Mouse (Mus musculus): ENCODE data around the gene Sptb. TPM values are rescaled to one million over a fixed set of nuclear protein-coding genes. Genes with fewer than 3 reads are reported as not detected.
A peak's percentile ranks its signal among the peaks of the same experiment; 100 is the strongest.

Gene Sptb
- polyA plus RNA-seq, 1 experiment from 2014 or later, result 4.8 TPM

DNA sequence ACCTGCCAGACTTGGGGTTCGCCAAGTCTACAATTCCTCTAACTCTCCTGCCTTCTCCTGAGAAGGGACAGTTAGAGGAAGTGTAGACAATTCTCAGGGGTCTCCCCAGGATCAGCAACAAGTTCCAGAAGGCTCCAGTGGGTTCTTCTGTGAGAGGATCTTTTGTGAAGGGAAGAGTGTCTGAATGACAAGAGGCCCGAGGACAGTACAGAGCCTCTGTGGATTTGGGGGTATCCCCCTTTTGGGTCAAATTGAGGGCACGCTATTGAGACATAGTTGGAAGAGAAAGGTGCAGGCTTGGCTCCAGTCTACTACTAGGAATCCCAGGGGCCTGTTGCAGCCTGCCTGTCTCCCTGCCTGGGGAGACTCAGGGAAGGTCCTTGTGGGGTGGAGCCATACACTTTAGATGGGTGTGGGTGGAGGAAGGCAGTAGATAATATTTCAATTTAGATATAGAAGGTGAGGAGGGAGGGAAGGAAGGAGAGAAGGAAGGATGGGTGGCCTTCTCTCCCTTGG is 155.4 kb downstream of the Sptb start:
- Histone ChIP-seq H3K4me3 (no peak overlapping the region), H3K27me3 (ENCODE audit: insufficient read depth, poor library complexity, severe bottlenecking) (no peaks in the 10 kb centered on the region), H3K36me3 (no peaks in the 10 kb centered on the region), H3K27ac (no peak overlapping the region), H3K4me1 (replicated peaks) (peaks cover 16% of the 10 kb centered on the region), H3K9me3 (no peaks in the 10 kb centered on the region)
- 88% methylated on average over 3 of the region's 3 CpGs for WGBS
- DNase-seq (ENCODE audit: low spot score), result no peak

DNA sequence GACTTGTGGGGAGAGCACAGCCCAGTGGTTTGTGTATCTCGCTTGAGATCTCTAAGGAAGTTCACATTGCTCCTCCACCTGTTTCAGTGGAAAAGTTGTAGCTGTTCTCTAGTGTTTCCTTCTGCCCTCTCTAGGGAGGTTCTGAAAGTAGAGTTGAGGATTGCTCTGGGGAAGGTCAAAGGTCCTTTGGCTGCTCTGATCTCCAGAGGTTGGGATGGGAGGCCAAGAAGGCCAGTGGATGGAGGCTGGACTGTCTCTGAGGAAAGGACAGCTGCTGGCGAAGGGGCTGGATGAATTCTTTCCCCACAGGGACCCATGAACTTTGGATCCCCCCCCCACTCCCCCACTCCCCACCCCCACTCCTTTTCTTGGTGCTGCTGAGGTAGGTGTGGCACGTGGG is 156.0 kb downstream of the Sptb start:
- H3K9me3 ChIP-seq, result no peaks in the 10 kb centered on the region
- H3K27me3 ChIP-seq (ENCODE audit: insufficient read depth, poor library complexity, severe bottlenecking), result peaks cover 4% of the 10 kb centered on the region; the same call in 1 of the 2 replicates
- no peak for DNase-seq (ENCODE audit: low spot score)
- no peak overlapping the region for H3K27ac ChIP-seq
- no peaks in the 10 kb centered on the region for H3K36me3 ChIP-seq
- 82% methylated on average over 3 of the region's 3 CpGs for WGBS
- peaks cover 16% of the 10 kb centered on the region for H3K4me1 ChIP-seq (replicated peaks)
- H3K4me3 ChIP-seq, result no peak overlapping the region

DNA sequence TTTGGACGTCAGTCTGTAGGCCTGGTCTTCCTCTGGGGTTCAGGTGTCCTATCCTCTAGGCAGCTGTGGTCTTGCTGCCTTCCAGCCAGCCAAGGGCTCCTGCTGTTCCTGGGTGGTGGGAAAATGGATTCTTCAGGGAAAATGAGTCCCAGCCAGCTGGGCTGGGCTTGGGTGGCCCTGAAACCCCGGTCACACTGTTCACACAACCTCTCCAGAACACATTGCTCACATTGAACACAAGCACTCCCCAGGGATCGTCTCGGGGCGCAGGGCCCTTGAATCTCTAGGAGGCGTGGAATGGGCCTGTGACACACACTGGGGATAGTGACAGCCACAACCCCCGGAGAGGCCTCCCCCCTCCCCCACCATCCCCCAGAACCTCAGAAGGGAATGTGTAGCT is 156.4 kb downstream of the Sptb start:
- Histone ChIP-seq H3K36me3 (no peaks in the 10 kb centered on the region), H3K27ac (no peak overlapping the region), H3K4me3 (no peak overlapping the region), H3K9me3 (no peaks in the 10 kb centered on the region), H3K27me3 (ENCODE audit: insufficient read depth, poor library complexity, severe bottlenecking) (peaks cover 8% of the 10 kb centered on the region; the same call in 1 of the 2 replicates), H3K4me1 (replicated peaks) (peaks cover 16% of the 10 kb centered on the region)
- 83% methylated on average over 7 of the region's 7 CpGs for WGBS
- DNase-seq (ENCODE audit: low spot score), result no peak

DNA sequence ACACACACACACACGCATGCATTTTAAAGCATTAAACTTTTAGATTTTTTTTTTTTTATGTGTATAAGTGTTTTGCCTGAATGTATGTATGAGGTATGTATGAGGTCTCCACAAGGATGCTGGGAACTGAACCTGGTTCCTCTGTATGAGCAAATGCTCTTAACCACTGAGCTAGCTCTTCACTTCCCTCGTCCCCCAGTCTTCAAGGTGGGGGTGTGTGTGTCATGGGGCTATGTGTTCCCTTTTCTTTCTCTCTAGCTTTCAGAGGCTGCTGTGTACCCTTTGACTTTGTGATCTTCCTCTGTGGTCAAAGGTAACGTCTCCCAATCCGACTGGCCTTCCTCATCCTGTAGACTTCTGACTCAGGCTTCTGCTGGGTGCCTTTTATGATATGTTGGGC is 157.4 kb downstream of the Sptb start:
- Histone ChIP-seq H3K27me3 (ENCODE audit: insufficient read depth, poor library complexity, severe bottlenecking) (peaks cover 17% of the 10 kb centered on the region), H3K36me3 (no peaks in the 10 kb centered on the region), H3K27ac (no peak overlapping the region), H3K4me1 (replicated peaks) (peaks cover 19% of the 10 kb centered on the region), H3K4me3 (no peak overlapping the region), H3K9me3 (no peaks in the 10 kb centered on the region)
- WGBS, result 84% methylated on average over 4 of the region's 4 CpGs
- DNase-seq (ENCODE audit: low spot score), result no peak

DNA sequence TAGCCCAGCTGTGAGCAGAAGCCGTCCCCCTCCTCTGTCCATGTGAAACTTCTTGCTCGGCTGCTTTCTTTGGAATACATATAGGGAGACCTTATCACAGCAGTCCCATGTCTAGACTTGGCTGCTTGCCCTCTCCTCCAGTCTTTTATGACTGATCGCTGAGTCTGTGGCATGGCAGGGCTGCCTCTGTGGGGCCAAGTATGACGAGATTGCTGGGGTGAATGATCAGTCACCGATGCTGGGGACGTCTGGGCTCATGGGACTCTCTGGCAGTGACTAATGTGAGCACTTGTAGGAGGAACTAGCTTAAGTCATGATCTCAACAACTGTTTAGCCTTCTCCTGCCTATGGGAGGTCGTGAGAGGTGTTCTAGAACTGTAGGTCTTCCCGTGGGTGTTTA is 158.0 kb downstream of the Sptb start:
- peaks cover 24% of the 10 kb centered on the region for H3K27me3 ChIP-seq (ENCODE audit: insufficient read depth, poor library complexity, severe bottlenecking)
- H3K4me1 ChIP-seq (replicated peaks), result peaks cover 24% of the 10 kb centered on the region
- no peaks in the 10 kb centered on the region for H3K9me3 ChIP-seq
- H3K4me3 ChIP-seq, result no peak overlapping the region
- no peak for DNase-seq (ENCODE audit: low spot score)
- no peaks in the 10 kb centered on the region for H3K36me3 ChIP-seq
- WGBS, result 84% methylated on average over 8 of the region's 8 CpGs
- H3K27ac ChIP-seq, result no peak overlapping the region

DNA sequence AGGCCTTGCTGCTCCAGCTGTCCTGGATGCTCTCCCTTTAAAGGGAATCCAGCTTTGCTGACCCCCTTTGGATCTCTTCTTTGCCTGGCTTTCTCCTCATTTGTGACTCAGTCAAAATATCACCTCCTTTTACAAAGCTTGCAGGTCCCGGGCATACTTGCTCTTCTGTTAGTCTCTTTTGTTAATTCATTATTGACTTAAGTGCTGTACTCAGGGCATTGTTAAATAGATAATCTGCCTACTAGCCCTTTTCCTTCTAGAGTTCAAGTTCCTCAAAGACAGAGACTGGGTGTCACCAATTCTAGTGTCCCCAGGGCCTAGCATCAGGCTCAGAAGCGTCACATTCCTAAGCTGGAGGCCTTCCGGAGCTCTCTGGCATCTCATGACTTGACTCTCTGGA is 161.1 kb downstream of the Sptb start:
- 70% methylated on average over 3 of the region's 3 CpGs for WGBS
- DNase-seq (ENCODE audit: low spot score), result no peak
- Histone ChIP-seq H3K27ac (no peak overlapping the region), H3K36me3 (no peaks in the 10 kb centered on the region), H3K4me1 (replicated peaks) (peaks cover 33% of the 10 kb centered on the region), H3K9me3 (no peaks in the 10 kb centered on the region), H3K27me3 (ENCODE audit: insufficient read depth, poor library complexity, severe bottlenecking) (peaks cover 50% of the 10 kb centered on the region), H3K4me3 (no peak overlapping the region)

DNA sequence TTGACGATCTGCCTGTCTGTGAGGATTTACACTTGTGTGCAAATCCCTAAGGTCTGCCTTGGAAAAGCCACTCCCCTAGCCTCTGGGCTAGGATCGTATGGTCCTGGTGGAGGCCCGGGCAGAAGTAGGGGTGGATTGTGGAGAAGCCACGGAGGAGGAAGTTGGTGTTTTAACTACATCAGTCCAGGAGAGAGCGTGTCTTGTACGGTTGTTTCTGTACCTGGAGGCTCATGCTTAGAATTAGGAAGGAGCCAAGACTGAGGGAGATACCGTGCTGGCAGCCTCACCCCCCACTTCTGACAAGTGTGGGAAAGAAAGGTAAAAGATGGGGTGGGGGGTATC is 162.3 kb downstream of the Sptb start:
- no peak for DNase-seq (ENCODE audit: low spot score)
- H3K9me3 ChIP-seq, result no peaks in the 10 kb centered on the region
- H3K4me3 ChIP-seq, result peak overlapping the region; percentile 39; the same call in 1 of the 2 replicates
- no peak overlapping the region for H3K27ac ChIP-seq
- no peaks in the 10 kb centered on the region for H3K36me3 ChIP-seq
- H3K27me3 ChIP-seq (ENCODE audit: insufficient read depth, poor library complexity, severe bottlenecking), result peaks cover 50% of the 10 kb centered on the region
- peaks cover 30% of the 10 kb centered on the region for H3K4me1 ChIP-seq (replicated peaks)
- WGBS, result 27% methylated on average over 7 of the region's 7 CpGs

DNA sequence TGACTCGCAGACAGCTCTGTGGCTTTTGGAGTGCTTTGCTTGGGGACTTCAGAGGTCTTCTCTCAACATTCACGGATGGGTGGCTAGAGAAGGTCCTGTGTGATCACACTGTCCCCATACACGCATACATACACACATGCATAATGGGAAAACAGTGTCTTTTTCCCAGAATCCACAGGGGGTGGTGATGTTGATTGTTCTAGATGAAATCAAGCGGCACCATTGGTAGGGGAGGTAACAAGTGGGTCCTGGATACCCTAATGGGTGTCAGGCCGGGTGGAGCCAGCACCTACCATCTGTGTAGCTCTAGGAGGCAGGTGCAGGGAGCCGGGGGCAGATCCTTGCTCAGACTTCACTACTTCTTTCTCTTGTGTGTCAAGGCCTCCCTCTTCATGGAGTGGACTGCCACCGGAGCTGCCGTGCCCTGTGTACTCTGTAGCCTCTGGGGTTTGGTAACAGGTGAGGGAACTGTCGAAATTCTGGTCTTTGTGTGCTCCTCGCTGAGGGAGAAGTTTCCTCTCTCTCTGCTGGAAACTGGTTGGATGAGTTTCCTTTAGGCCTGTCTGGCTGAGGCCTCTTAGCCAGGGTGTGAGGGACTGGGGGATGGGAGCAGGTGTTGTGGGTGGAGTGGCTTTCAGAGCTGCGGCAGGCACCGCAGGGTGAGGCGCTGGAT is 162.8 kb downstream of the Sptb start:
- Histone ChIP-seq H3K27me3 (ENCODE audit: insufficient read depth, poor library complexity, severe bottlenecking) (peaks cover 50% of the 10 kb centered on the region), H3K4me1 (replicated peaks) (peaks cover 30% of the 10 kb centered on the region), H3K27ac (peak overlapping the region; percentile 79), H3K9me3 (no peaks in the 10 kb centered on the region), H3K4me3 (peak overlapping the region; percentile 39), H3K36me3 (no peaks in the 10 kb centered on the region)
- DNase-seq (ENCODE audit: low spot score), result peak; percentile 23
- WGBS, result 21% methylated on average over 13 of the region's 13 CpGs

DNA sequence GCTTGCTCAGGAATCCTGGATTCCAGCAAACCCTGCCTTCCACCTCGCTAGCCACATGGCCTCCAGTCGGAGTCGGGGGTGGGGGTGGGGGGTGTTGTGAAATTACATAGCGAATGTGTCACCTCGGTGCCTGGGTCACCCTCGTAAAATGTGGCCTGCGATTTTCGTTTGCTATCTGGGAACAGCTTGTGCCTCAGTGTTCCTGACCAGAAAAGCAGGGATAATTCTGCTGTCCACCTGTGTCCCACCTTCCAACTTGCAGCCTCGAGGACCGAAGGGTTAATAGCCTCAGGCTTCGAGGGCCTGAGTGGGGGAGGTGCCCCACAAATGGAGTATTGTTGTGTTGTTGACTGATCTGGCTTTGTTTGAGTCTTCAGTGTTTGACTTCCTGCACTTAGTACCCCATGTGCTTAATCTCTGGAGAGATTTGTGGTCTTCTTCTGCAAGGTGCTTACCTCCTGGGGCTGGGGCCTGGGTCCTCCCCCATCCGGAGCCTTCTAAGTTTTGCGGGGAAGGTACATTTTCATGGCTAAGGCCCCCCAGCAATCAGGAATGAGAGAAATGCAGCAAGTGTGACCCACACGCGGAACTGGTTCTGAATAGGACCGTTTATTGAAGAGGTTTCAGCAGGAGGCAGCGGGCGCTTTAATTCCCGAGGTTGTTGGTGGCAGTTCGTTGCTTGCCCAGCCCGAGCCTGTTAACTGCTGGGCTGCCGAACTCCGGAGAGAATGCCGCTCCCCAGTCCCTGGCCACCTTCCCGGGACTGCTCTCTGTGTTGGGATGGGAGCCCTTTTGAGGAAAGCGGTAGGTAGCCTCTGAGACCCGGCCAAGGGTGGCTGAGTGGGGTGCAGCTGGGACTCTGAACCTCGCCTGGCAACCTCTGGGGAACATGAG is 163.7 kb downstream of the Sptb start:
- Histone ChIP-seq H3K9me3 (no peaks in the 10 kb centered on the region), H3K27me3 (ENCODE audit: insufficient read depth, poor library complexity, severe bottlenecking) (peaks cover 50% of the 10 kb centered on the region), H3K4me1 (replicated peaks) (peaks cover 33% of the 10 kb centered on the region), H3K36me3 (no peaks in the 10 kb centered on the region), H3K4me3 (peak overlapping the region; percentile 39), H3K27ac (peak overlapping the region; percentile 79)
- peak; percentile 40 for DNase-seq (ENCODE audit: low spot score)
- WGBS, result 6% methylated on average over 28 of the region's 28 CpGs

DNA sequence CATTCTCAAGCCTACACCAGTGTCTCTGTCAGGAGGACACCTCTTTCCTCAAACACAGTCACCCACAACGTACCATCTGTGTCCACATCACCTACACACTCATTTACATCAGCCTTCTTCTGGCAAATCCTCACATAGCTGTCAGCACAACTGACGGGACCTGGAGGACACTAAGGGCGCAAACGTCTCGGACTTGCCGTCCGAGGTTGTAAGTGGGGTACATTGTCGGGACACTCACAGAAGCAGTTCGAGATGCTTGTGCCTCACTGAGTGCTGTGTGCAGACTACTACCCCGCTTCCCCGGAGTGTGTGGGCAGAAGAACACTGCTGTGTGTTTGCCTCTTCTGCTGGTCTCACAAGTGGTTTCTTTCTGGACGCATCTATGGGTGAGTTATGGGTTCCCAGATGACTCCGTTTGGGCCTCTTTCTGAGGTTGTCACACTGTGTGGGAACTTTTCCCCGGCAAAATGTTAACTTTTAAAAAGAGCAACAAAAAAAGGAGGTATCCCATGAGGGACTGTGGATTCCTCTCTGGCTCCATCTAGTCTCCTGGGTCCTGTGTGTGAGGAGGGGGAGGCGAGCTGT is 164.5 kb downstream of the Sptb start:
- DNase-seq (ENCODE audit: low spot score), result no peak
- peaks cover 50% of the 10 kb centered on the region for H3K27me3 ChIP-seq (ENCODE audit: insufficient read depth, poor library complexity, severe bottlenecking)
- WGBS, result 53% methylated on average over 15 of the region's 15 CpGs
- H3K4me1 ChIP-seq (replicated peaks), result peaks cover 37% of the 10 kb centered on the region
- 0 out of 2 replicates have a peak overlapping the region, but pooled peaks have one; percentile 39 for H3K4me3 ChIP-seq
- no peaks in the 10 kb centered on the region for H3K9me3 ChIP-seq
- peak overlapping the region; percentile 79 for H3K27ac ChIP-seq
- no peaks in the 10 kb centered on the region for H3K36me3 ChIP-seq

DNA sequence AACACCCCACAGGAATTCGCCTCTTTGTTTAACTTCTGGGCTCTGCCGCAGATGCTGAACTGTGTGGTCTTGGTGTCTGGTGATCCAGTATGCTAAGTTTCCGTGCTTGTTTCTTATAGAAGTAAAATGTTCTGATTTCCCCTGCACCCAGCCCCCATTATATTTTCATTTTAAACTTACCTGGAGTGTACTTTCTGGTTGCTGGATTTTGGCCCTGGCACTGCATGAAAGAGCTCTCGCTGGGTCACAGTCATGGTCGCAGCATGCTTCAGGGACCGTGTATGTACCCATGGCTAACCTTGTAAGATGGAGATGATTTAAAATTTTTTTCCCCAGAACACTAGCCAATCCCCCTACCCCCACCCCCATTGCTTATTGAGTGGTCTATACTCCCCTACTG is 168.5 kb downstream of the Sptb start:
- no peaks in the 10 kb centered on the region for H3K9me3 ChIP-seq
- 69% methylated on average over 6 of the region's 6 CpGs for WGBS
- no peak for DNase-seq (ENCODE audit: low spot score)
- peaks cover 23% of the 10 kb centered on the region for H3K4me1 ChIP-seq (replicated peaks)
- H3K27me3 ChIP-seq (ENCODE audit: insufficient read depth, poor library complexity, severe bottlenecking), result peaks cover 22% of the 10 kb centered on the region
- H3K36me3 ChIP-seq, result no peaks in the 10 kb centered on the region
- H3K27ac ChIP-seq, result no peak overlapping the region
- no peak overlapping the region for H3K4me3 ChIP-seq

DNA sequence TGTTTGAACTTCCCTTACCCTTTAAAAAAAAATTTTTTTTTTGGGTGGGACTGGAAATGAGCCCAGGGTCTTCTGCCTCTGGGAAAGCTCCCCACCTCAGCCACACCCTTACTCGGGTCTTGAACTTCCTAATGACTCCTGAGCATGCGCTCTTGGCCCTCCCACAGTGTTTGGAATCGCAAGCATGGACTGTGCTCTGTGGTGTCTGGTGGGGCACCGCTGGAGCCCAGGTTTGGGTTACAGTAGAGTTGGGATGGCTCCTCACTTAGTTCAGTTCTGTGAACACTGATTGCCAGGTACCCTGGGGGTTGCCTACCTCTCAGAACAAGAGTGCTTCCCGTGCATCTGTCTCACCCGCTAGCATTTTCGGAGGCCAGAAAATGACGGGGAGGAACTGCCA is 168.9 kb downstream of the Sptb start:
- H3K4me1 ChIP-seq (replicated peaks), result peaks cover 20% of the 10 kb centered on the region
- no peak for DNase-seq (ENCODE audit: low spot score)
- H3K4me3 ChIP-seq, result no peak overlapping the region
- no peaks in the 10 kb centered on the region for H3K9me3 ChIP-seq
- WGBS, result 41% methylated on average over 8 of the region's 8 CpGs
- H3K36me3 ChIP-seq, result no peaks in the 10 kb centered on the region
- H3K27ac ChIP-seq, result no peak overlapping the region
- H3K27me3 ChIP-seq (ENCODE audit: insufficient read depth, poor library complexity, severe bottlenecking), result peaks cover 19% of the 10 kb centered on the region
